Mouse (Mus musculus) ES-E14 (cell line): ENCODE data around the gene Srpk1. TPM values are rescaled to one million over a fixed set of nuclear protein-coding genes. Genes with fewer than 3 reads are reported as not detected.

Experiments
- DNase-seq: peaks from one replicate; pipeline ENCODE4 v3.0.0-alpha.2; 2013; ENCODE audit warnings: low read depth, low spot score
- H3K27ac ChIP-seq: 2 replicates; pipeline ENCODE4 v1.5.1; 2012; ENCODE audit warnings: low read depth, mild to moderate bottlenecking, low read length, moderate library complexity, mixed read lengths; ENCODE audit not compliant: poor library complexity, insufficient read depth, severe bottlenecking
- H3K36me3 ChIP-seq: 2 replicates; pipeline ENCODE4 v1.6.1; 2012; ENCODE audit warnings: mild to moderate bottlenecking, low read length, moderate library complexity, mixed read lengths; ENCODE audit not compliant: control insufficient read depth, poor library complexity, insufficient read depth, severe bottlenecking
- H3K4me1 ChIP-seq, 2 experiments: fragments of 150-350 bp in 1 of 2; sonication (generic) in 1 of 2; 2 replicates each; pipeline ENCODE4 v1.6.1; 2012; ENCODE audit warnings: low read length in 2 of 2, mild to moderate bottlenecking in 1 of 2, mixed read lengths in 1 of 2; ENCODE audit not compliant: control insufficient read depth in 2 of 2, insufficient read depth in 2 of 2, poor library complexity in 1 of 2
- H3K4me3 ChIP-seq, 2 experiments: fragments of 150-350 bp in 1 of 2; sonication (generic) in 1 of 2; 2 replicates each; pipeline ENCODE4 v1.5.1; 2012; ENCODE audit warnings: low read length in 2 of 2, low read depth in 1 of 2, mild to moderate bottlenecking in 1 of 2, mixed read lengths in 1 of 2; ENCODE audit not compliant: insufficient read depth in 1 of 2, poor library complexity in 1 of 2, severe bottlenecking in 1 of 2
- H3K9ac ChIP-seq: 2 replicates; pipeline ENCODE4 v1.6.1; 2012; ENCODE audit warnings: low read depth, mild to moderate bottlenecking, low read length, mixed read lengths; ENCODE audit not compliant: poor library complexity, insufficient read depth, severe bottlenecking
- H3K9me3 ChIP-seq: fragments of 150-350 bp; sonication (generic); 2 replicates; pipeline ENCODE4 v1.6.1; 2012; ENCODE audit warnings: low read depth, mild to moderate bottlenecking, low read length; ENCODE audit not compliant: control insufficient read depth, insufficient read depth
- CHD2 ChIP-seq: IDR thresholded peaks from 2 replicates; pipeline ENCODE4 v1.6.1; 2014; ENCODE audit warnings: mild to moderate bottlenecking, low read depth, low read length, inconsistent platforms
- HCFC1 ChIP-seq: IDR thresholded peaks from 2 replicates; pipeline ENCODE4 v1.6.1; 2012; ENCODE audit warnings: low read length, inconsistent platforms, borderline replicate concordance; ENCODE audit not compliant: insufficient read depth
- MAFK ChIP-seq: IDR thresholded peaks from 2 replicates; pipeline ENCODE4 v1.6.1; 2014; ENCODE audit warnings: mild to moderate bottlenecking, low read depth, low read length, inconsistent platforms; ENCODE audit not compliant: insufficient read depth
- ZC3H11A ChIP-seq: IDR thresholded peaks from 2 replicates; pipeline ENCODE4 v1.6.1; 2012; ENCODE audit warnings: low read depth, mild to moderate bottlenecking, inconsistent platforms, low read length, borderline replicate concordance
- ZNF384 ChIP-seq: IDR thresholded peaks from 2 replicates; pipeline ENCODE4 v1.6.1; 2012; ENCODE audit warnings: low read depth, low read length, inconsistent platforms
- in situ Hi-C, 2 experiments: fragments of 600-800 bp; cut with MboI; formaldehyde crosslinking; loops; one replicate each; pipeline ENCODE4 v1.15.1; 2025; ENCODE audit warnings: low sequenced_read_pairs in 2 of 2, inconsistent platforms in 1 of 2; ENCODE audit not compliant: unreplicated experiment in 2 of 2
- total RNA-seq: library from RNA; depleted of rRNA; stranded (reverse); fragments of 300-350 nt; gene quantifications from 2 replicates; pipeline ENCODE4 v1.2.3, GENCODE M21; 2012; rRNA removed

Gene Srpk1
- total RNA-seq, 1 experiment, result 115 TPM

GRCm38 (mm10) chr17:28549111-28549510 is 73.4 kb downstream of the Srpk1 start, which contains the start of gene Clpsl2:
Gene Clpsl2 (plus strand): TSS chr17:28549411.
- TF ChIP-seq HCFC1, result no peak
- no peak for TF ChIP-seq MAFK
- TF ChIP-seq ZC3H11A, result no peak
- no peak for TF ChIP-seq CHD2
- no peak for TF ChIP-seq ZNF384
- in situ Hi-C loops, result no loop called here

DNA sequence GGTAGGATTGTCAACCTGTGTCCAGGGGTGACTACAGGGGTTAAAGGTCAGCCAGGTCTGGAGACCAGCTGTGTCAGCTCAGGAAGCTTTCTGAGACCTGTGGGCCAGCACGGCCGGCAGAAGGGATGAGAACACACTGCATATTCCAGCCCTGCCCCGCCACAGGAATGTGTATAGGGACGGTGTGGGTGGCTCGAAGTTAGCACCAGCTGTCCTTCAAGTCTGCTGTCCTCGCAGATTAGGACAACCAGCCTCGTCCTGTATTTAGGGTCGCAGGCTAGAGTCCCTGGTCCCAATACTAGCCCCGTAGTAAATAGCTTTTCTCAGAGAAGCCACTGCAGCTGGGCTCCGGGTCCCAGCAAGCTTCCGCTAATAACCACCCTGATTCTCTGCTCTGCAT is 74.0 kb downstream of the Srpk1 start:
- Histone ChIP-seq H3K36me3 (no peaks in the 10 kb centered on the region), H3K4me1 (peaks cover 0 to 19% of the 10 kb centered on the region in 2 experiments; a peak in 2 of 4 replicates), H3K9me3 (no peaks in the 10 kb centered on the region), H3K9ac (no peak overlapping the region), H3K4me3 (no peak overlapping the region), H3K27ac (no peak overlapping the region)
- TF ChIP-seq ZNF384 (no peak), ZC3H11A (no peak), HCFC1 (no peak), MAFK (no peak), CHD2 (no peak)
- DNase-seq, result no peak
- in situ Hi-C loops, result no loop called here

More at GRCm38 (mm10) chr17:28549111-28549510, 73.4 kb downstream of the Srpk1 start, which contains the start of gene Clpsl2:
- H3K9ac ChIP-seq, result no peak within 1 kb of the TSS; the same call in 1 of the 2 replicates
- no peak for DNase-seq
- H3K4me1 ChIP-seq, result peaks cover 0 to 19% of the 10 kb centered on the region in 2 experiments; a peak in 2 of 4 replicates
- no peaks in the 10 kb centered on the region for H3K9me3 ChIP-seq
- no peaks in the 10 kb centered on the region for H3K36me3 ChIP-seq
- H3K27ac ChIP-seq, result no peak within 1 kb of the TSS
- peak within 1 kb of the TSS in 1 of 2 experiments; percentile 31; a peak in 1 of 4 replicates for H3K4me3 ChIP-seq

DNA sequence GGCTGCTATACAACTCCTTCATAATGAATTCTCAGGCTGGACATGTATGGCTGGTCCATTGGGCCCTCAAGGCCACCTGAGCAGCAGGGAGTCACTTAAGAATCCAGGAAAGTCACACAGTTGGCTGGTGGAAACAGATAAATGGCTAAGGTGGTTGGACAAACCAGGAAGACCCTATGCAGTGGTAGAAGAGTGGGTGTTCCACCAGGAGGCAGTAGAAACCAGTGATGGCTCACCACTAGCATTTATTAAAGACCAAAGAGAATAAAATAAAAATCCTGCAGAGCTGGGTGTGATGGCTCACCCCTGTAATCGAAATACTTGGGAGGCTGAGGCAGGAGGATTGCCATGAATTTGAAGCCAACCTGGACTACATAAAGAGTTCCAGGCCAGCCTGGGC is 75.6 kb downstream of the Srpk1 start:
- Histone ChIP-seq H3K4me3 (no peak overlapping the region), H3K36me3 (no peaks in the 10 kb centered on the region), H3K9me3 (no peaks in the 10 kb centered on the region), H3K4me1 (peaks cover 0 to 13% of the 10 kb centered on the region in 2 experiments; a peak in 2 of 4 replicates), H3K27ac (no peak overlapping the region), H3K9ac (no peak overlapping the region)
- DNase-seq, result no peak
- no peak for TF ChIP-seq ZC3H11A
- no peak for TF ChIP-seq HCFC1
- TF ChIP-seq MAFK, result no peak
- no peak for TF ChIP-seq CHD2
- no peak for TF ChIP-seq ZNF384
- in situ Hi-C loops, result no loop called here

DNA sequence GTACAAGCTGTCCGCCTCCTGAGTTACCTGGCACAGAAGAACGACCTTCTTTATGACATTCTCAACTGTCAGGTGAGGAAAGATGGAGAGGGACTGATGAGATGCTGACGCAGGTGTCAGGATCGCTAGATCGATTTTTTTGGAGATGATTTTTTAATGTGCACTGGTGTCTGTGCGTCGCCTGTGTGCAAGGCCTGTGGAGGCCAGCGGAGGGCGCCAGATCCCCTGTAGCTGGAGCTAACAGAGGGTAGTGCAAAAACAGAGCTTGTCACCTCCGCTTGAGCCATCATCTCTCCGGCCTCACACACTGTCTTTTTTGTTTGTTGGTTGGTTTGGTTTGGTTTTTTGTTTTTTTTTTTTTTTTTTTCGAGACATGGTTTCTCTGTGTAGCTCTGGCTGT is 84.6 kb downstream of the Srpk1 start:
- no peaks in the 10 kb centered on the region for H3K36me3 ChIP-seq
- no peak overlapping the region for H3K27ac ChIP-seq
- no peak for DNase-seq
- no peak overlapping the region for H3K9ac ChIP-seq
- H3K9me3 ChIP-seq, result no peaks in the 10 kb centered on the region
- H3K4me1 ChIP-seq, result peaks cover 0 to 9% of the 10 kb centered on the region in 2 experiments; a peak in 1 of 4 replicates
- peak overlapping the region; percentile 27 to 46; a peak in 3 of 4 replicates for H3K4me3 ChIP-seq
- peak; percentile 35; the same call in 1 of the 2 replicates for TF ChIP-seq ZC3H11A
- no peak for TF ChIP-seq CHD2
- in situ Hi-C loops, result loop anchor here in 1 of 2 experiments (10.0 kb wide), 1 partner anchor 153 kb away; no protein-coding TSS in a partner anchor

Other genes with a start within 250 kb of the Srpk1 start
- 43.6 and 45.7 TPM in 2 replicates for gene Fkbp5, start 105.2 kb downstream of the Srpk1 start, total RNA-seq
- gene Armc12, start 91.9 kb downstream of the Srpk1 start, total RNA-seq, result not detected in 2 replicates
- not detected in 2 replicates for gene Clpsl2, start 73.3 kb downstream of the Srpk1 start, total RNA-seq
- 2.5 and 2.9 TPM in 2 replicates for gene Clps, start 61.9 kb downstream of the Srpk1 start, total RNA-seq
- gene Lhfpl5, start 47.1 kb downstream of the Srpk1 start, total RNA-seq, result 0.76 and 1.7 TPM in 2 replicates
- gene Slc26a8, start 67.5 kb upstream of the Srpk1 start, total RNA-seq, result 0.69 and 1.1 TPM in 2 replicates
- 65.9 and 77.3 TPM in 2 replicates for gene Mapk14, start 68.6 kb upstream of the Srpk1 start, total RNA-seq
- gene AC170998.1, start 103.4 kb upstream of the Srpk1 start, total RNA-seq, result 2.5 and 4.1 TPM in 2 replicates
- 7.1 and 14.6 TPM in 2 replicates for gene Mapk13, start 146.6 kb upstream of the Srpk1 start, total RNA-seq
- gene Brpf3, start 178.4 kb upstream of the Srpk1 start, total RNA-seq, result 20.5 and 24.5 TPM in 2 replicates
- gene Pnpla1, start 235.7 kb upstream of the Srpk1 start, total RNA-seq, result 0.05 and 0.27 TPM in 2 replicates